Mouse (Mus musculus): Measurements from ENCODE around the gene Spib.

The Spib gene

DNA sequence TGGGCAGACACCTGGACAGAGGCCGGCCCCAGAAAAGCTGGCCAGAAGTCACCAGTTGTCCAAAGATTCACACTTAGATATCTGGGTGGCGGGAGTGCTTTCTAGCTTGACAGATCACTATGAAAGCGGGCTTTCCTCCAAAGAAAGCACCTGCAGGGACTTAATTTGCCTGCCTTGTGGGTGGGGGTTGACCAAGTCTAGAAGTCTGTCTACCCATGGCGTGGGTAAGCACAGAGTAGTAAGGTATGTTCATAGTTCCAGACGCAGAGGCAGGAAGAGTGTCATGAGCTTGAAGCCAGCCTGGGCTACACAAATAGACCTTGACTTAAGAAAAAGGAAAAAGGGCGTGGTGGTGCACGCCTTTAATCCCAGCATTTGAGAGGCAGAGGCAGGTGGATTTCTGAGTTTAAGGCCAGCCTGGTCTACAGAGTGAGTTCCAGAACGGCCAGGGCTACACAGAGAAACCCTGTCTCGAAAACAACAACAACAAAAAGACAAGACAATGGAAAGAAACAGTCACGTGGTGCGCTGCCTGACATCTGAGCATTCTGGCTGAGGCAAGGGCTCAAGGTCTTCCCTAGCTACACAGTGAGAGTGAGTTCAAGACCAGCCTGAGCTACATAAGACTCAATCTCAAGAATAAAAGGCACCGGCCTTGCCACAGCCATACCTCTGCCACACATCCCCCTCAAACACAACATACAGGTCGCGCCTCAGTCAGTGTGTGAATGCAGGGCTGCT, 5.3 kb downstream of the Spib start:
- peak; percentile 58 for DNase-seq (ENCODE audit: low read depth, low spot score)

DNA sequence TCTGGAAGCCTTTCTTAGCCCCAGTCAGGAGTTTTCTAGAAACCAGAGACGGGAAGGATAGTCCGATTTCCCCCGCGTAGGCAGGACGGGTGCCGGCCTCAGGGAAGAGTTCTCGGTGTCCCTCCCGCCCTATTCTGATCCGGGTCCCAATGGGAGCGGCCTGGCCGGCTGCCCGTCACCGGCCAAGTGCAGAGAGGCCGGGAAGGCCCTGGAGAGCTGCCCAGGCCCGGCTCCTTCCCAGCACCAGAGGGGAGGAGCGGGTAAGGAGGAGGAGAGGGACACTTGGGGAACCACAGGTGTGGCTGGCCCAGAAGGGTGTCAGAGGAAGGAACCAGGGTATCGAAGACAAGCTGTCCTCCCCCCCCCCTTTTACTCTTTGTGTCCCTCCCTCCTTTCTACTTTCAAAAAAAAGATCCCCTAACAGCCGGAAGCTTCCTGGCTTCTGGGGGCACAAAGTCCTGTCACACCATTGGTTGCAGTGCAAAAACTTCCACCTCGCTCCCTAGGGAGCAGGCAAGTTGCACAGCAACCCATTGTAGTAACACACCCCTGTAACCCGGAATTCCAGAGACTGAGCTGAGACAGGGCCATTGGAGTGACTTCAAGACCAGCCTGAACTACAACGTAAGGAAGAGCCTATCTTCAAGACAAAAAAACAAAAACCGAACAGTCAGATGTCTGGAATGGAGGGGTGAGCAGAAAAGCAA, 6.6 kb downstream of the Spib start:
- DNase-seq (ENCODE audit: low read depth, low spot score): peak; percentile 94

DNA sequence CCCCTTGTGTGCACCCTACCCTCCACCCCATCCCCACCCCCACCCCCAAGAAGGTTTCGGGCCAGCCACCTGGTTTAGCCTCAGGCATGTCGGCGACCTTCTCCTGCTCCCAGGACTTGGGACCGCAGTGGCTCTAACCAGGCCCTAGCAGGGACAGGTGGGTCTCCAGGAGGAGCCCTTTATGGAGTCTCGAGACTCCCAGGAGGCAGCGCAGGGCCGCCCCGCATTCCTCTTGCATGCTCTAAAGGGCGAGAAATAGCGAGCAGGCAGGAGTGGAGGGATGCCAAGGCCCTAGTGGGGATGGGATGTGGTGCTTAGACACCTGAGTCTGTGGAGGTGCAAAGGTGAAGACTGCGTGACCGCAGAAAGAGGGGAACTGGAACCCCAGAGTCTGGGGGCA, 7.4 kb downstream of the Spib start, which contains the start of gene Mybpc2:
Mybpc2 (minus strand) TSS at position 155 of the 400 bp plus-strand sequence.
- peak; percentile 51 for DNase-seq (ENCODE audit: low read depth, low spot score)

DNA sequence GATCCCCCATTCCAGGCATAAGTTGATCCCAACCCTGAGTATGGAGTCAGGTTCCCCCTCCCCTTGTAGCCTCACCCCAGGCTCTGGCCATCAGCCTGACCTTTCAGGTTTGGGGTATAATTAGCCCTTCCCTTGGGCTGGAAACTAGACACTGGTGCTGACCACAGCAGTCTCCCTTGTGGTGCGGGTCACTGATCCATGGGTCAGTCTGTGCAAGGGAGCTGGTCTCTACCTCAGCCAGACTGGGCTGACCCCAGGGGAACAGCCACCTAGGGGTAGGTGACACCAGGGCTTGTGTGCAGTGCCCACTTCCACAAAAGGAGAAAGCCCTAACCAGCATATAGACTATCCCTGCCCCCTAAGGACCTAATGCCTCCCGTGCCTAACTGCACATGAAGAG, 8.8 kb downstream of the Spib start:
- no peak for DNase-seq (ENCODE audit: low read depth, low spot score)

DNA sequence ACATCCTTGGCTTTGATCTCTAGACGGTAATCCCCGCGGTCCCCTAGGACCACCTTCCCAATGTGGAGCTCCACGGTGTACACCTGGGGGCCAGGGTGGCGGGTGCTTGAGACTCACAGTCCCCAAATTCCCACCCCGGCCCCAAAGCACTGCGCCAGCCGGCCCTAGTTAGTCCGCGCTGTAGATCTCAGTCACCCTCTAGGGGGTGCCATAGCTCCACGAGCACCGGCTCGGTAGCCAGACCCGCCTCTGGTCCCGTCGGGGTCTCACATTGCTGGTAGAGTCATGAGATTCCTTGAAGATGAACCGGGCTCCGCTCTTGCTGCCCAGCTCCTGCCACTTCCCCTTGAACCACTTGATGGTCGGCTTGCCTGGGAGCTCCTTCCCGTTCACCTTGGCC, 10.2 kb downstream of the Spib start:
- peak; percentile 78 for DNase-seq (ENCODE audit: low read depth, low spot score)

DNA sequence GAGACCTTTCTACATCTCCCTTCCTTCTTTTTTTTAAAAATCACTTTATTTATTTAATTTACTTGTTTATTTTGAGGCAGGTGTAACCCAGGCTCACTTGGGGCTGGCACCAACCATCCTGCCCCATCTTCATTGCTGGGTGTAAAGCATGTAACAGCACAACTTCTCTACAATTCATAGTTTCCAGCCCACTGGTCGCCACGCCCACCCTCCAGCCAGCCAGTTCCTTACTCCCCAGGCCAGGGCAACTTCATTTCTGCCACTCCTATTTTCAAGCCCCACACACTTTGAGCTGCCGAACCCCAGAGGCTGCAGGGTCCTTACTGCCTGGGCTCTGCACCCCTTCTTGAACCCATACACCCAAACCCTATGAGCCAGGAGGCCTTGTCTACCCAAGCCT, 10.9 kb downstream of the Spib start:
- DNase-seq (ENCODE audit: low read depth, low spot score): no peak

DNA sequence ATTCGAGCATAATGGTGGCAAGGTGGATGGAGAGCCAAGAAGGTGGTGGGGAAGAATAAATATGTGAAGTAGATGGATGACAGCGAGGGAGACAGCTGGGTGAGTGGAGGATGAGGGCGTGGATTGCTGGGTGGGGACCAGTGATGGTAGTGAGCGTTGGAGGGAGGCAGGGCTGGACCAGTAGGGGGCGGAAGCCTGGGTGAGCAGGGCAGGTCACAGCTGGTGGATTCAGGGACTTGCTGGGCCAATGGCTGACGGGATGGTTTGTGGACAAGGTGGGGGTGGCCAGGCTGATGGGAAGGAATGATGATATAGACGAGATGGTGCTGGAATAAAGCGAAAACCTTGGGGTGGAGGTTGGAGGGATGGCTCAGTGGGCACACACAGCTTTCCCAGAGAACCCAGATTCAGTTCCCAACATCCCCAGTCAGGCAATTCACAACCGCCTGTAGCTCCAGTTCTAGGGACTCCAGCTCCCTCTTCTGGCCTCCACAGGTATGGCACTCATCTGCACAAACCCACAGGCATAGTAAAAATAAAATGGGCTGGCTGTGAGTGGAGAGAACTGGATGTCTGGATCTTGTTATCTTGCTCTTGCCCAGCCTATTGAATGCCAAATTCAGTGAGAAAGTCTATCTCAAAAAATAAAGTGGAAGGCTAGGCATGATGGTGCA, 12.5 kb downstream of the Spib start:
- peak; percentile 85 for DNase-seq (ENCODE audit: low read depth, low spot score)

DNA sequence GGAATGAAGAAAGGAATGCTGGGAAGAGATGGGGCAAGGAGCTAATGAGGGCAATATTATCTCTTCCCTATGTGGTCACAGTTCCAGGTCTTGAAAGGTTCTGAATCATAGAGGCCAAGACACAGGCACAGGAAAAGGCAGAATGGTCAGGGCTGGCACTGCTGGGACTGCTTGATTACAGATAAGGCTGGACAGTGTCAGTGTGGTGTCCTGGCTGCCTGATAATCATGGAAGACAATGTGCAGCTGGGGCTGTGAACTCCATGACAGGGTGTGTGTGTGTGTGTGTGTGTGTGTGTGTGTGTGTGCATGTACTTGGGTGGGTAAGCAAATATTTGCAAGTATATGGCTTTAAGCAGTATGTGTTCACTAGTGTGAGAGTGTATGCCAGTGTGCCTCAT, 24.4 kb downstream of the Spib start:
- DNase-seq (ENCODE audit: low read depth, low spot score): no peak

DNA sequence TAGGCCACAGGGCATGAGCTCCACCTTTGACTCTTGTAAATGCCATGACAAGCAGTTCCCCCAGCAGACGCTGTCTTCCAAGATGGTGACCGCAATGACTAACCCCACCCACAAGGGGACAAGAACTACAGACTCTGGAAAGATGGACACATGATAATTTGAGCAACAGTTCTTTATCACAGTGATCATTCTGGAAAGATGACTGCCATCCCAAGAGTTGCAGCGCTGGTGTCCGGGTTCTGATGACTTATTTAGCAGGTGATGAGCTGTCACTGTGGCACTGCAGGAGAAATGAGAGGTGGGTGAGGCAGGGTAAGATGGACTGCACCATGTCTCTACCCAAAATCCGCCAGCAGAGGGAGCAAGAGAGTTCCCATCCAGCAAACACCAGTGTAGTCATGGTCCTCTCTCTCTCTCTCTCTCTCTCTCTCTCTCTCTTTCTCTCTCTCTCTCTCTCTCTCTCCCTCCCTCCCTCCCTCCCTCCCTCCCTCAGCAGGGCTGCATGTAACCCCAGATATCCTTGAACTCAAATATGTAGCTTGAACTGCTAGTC, 30.2 kb downstream of the Spib start:
- peak; percentile 79 for DNase-seq (ENCODE audit: low read depth, low spot score)

DNA sequence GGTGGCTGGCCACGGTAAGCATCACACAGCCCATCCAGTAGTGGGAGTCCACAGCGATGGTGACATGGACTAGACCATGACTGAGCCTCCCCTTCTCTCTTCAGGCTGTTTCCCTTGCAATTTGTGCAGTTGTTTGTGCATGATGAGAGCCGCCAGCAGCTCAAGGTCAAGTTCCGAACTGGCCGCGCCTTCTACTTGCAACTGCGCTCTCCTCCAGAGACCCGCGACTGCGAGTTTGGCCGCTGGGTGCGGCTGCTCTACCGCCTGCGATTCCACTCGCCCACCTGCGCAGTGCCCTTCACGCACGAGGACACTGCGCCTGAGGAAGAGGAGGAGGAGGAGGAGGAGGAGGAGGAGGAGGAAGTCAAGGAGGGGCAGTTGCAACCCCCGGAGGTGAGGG, 31.8 kb downstream of the Spib start:
- DNase-seq (ENCODE audit: low read depth, low spot score): peak; percentile 34

DNA sequence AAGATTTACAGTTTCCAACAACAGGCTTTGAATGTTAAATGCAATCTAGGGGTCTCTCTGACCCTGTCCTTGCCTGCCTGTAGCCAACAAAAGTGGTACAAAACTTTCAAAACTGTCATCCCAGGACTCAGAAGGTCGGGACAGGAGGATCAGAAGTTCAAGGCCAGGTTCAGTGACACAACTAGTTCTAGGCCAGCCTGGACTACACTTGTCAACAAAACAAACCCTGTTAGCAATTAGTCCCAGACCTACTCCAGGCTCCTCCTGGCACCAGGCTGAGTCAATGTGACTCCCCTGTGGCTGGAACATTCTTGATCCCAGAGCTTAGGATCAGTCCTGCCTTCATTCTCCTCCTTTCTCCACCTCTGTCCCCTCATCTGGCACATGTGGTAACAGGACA, 32.9 kb downstream of the Spib start:
- DNase-seq (ENCODE audit: low read depth, low spot score): no peak

DNA sequence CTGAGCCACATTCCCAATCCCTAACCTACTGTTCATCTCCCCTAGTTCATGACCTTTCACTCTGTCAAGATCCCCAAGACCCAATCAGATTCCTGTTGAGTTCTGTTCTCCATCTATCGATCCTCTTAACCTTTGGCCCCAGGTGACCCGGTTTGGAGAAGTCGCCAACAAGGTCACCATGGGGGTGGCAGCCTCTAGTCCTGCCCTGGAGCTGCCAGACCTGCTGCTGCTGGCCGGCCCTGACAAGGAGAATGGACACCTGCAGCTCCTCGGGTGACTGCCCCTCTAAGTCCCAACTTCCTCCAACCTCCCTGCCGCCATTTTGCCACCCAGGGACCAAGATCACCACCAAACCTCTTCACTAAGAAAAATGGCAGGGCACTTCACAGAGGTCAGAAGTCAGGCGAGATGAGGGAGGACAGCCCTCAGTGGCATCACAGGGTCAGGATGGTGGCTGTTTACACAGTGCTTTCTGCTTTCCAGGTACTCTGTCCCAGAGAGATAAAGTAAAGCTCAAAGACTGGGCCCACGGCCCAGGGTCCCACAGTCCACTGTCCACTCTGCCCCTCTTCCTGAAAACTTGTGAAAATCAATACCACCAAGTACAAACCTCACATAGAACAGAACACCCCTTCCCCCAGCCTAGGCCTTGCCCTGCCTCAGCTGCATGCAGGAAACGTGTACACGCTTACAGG, 34.4 kb downstream of the Spib start:
- DNase-seq (ENCODE audit: low read depth, low spot score): peak; percentile 48

DNA sequence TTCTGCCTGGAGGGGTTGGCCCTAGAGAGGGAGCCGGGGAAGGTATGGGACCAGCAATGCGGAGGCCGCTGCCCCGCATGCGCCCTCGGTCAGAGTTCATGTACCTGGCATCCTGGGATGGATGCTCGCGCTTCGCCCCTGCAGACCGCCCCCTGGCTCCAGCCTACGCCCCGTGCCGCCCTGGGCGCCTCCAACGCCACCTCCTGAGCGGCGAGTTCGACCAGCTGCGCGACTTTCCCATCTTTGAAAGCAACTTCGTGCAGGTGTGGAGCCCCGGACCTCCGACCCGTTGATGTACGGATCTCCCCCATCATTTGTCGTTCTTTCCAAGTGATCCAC, 35.1 kb downstream of the Spib start:
- no peak for DNase-seq (ENCODE audit: low read depth, low spot score)

DNA sequence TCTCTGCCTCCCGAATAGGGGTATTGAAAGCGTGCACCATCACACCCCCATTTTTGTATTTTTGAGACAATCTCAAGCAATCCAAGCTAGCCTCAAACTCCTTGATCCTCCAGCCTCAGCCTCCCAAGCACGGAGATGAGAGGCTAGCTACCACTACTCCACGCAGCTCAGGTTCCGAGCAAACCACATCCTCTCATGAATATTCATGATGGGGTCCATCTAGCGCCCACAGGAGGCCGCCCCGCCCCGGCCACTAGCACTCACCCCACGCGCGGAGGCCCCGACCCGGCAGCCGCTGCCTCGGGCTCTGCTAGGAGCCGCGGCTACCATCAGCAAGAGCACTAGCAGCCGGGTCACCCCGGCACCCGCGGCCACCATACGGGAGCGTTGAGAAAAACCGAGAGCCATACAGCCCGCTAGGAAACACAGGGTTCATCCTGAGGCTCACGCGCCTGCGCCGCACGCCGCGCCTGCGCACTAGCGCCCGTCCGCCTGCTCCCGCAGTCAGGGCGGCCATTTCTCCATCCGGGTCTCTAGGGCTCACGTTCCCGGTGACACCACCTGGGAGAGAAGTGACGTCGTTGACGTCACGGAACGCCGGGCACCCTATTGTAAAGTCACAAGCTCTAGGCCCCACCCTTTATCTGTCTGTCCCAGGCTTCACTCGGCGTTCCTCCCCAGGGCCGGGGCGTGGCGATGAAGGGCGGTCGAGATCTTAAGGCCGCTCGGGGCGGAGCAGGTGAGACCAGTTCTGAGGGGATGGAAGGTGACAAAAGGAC, 35.7 kb downstream of the Spib start, which contains the start of the genes Emc10 and Fam71e1:
Emc10 (minus strand) TSS at position 538 of the 779 bp plus-strand sequence.
Fam71e1 (plus strand) TSS at position 590 of the 779 bp plus-strand sequence.
- peak; percentile 100 for DNase-seq (ENCODE audit: low read depth, low spot score)

DNA sequence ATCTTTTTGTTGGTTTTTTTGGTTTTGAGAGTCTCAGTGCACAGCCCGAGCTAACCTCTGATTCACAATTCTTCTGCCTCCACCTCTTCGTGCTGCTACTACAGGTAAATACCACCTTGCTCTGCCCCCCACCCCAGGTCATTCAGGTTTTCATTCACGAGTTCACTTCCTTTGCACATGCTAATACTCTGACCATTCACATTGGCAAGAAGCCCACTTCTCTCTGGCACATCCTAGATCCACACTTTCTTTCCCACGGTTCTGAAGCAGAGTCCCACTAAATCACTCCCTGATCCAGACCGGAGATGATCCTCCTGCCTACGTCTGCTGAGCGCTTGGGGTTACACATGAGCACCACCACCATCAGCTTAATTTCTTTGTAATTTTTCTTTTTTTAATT, 36.8 kb downstream of the Spib start:
- DNase-seq (ENCODE audit: low read depth, low spot score): no peak

DNA sequence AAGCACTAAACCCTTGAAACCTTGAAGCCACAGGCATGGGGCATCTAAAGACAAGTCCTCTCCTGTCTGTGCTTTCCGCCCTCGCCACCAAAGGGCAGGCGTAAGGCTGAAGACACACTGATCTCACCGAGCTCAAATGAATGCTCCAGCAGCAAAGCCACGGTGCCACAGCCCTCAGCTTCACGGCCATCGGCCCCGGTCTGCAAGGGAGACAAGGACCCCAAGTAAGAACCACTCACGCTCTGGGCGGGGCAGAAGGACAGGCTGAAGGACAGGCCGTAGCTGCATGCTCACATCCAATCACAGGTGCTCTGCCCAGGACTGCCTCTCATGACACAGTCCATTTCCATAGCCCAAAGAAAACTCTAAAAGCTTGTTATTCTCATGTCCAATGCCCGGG, 37.2 kb downstream of the Spib start:
- no peak for DNase-seq (ENCODE audit: low read depth, low spot score)

DNA sequence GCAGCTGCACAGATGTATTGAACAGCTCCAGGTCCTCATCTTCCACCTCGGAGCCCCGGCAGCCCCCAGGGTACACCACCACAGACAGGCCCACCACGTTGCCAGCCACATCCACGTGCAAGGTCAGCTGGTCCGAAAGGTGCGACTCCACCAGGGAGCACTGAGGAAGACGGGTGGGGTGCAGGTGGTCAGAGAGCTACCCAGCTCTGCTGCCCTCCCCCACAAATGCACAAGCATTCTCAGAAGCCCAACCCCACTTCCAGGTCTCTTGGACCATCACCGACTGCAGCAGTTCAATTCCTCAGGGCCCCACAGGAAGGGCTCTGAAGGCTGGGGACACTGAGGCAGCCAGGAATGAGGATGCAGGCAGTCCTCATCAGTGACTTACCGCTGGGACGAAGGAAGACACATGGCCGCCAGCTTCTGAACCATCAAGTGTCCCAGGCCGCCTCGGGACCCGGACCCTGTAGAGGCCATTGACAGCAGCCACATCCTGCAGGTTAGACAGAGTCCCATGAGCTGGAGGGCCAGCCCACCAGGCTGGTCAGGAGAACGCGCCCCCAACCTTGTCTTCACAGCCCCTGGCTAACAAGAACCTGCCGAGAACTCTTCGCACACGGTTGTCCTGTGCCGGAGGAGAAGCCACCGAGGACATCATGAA, 39.6 kb downstream of the Spib start:
- no peak for DNase-seq (ENCODE audit: low read depth, low spot score)

DNA sequence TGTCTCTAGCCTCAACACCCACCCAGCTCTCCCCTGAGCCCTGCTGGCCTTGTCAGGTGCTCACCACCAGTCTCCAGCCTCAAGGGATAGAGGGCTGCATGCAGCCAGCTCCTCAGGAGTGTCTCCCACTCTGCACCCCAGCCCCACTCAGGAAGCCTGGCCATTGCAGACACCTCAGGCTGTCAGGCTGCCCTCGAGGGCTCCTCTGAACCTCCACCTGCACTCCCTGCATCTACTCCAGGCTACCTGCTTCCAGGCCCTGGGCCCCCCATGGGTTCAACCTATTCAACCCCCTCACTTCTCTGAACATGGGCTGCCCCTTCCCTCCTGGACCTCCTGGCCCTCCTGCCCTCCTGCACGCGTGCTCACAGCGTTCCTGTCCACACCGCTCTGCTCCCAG, 40.5 kb downstream of the Spib start:
- no peak for DNase-seq (ENCODE audit: low read depth, low spot score)

DNA sequence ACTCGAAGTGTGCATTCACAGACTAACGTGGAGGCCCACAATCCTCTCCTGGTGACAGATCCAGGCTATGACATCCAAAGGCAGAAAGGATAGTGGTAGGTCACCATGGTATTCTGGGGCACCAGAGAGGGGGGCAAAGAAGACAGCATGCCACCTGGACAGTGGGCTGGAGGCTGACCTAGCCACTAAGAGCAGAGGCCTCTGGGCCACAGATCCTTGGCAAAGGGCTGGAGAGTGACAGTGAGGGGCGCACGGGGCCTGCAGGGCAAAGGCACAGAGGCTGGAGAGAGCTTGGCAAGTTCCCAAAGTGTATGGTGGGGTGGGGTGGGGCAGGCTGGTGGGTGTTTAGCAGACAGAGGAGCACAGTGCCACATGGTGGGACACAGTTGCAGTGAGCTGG, 41.6 kb downstream of the Spib start:
- no peak for DNase-seq (ENCODE audit: low read depth, low spot score)

DNA sequence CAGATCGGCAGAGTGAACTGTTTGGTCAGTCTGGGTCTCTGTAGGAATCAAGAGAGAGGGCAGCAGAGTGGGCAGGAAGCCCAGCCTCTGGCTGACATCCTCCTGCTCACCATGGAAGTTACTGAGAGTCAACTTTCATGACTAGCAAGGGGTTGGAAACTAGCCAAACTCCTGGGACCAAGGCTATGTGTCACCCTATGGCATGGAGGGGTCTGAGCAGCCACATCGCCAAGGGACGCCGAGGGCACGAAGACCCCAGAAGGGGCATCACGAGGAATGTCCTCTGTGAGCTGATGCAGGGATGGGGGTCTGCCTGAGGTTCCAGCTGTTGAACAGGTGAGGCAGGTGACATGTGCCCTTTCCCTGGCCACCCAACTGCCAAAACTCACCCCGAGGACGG, 43.3 kb downstream of the Spib start:
- no peak for DNase-seq (ENCODE audit: low read depth, low spot score)

Measured in R1 (cell line).